Mouse (Mus musculus): ENCODE measurements around the gene Zdhhc19. TPM values are rescaled to one million over a fixed set of nuclear protein-coding genes. Genes with fewer than 3 reads are reported as not detected.
"Not testable (repeated sequence)": the region's sequence is repeated elsewhere in the genome, so short reads cannot be mapped to it uniquely, and the experiment has no call there.

Gene Zdhhc19
- total RNA-seq, 2 experiments from 2014 or later = not detected

DNA sequence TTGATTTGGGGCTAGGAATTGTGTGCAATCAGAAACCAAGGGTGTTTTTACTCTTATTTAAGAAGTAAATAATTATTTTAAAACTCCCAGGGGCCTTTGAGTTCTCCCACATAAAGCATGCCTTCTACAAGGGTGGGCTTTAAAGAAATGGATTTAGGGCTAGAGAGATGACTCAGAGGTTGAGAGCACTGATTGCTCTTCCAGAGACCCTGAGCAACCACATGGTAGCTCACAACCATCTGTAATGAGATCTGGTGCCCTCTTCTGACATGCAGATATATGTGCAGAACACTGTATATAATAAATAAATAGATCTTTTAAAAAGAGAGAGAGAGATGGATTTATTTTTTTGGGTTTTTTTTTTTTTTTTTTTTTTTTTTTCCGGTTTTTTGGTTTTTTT, 31.2 kb upstream of the Zdhhc19 start:
- TF ChIP-seq CTCF (IDR thresholded peaks at IDR 0.05) = peak; percentile 1; the same call in 1 of the 2 replicates
- Histone ChIP-seq H3K4me3 (no peak overlapping the region), H3K27ac (no peak overlapping the region)
- no peak for DNase-seq
- intact Hi-C loops (cut with DNase I) = no loop called here

GRCm38 (mm10) chr16:32468488-32468887, 27.6 kb upstream of the Zdhhc19 start:
- Histone ChIP-seq H3K27ac (no peak overlapping the region), H3K4me3 (no peak overlapping the region)
- DNase-seq = no peak
- no peak for TF ChIP-seq CTCF (IDR thresholded peaks at IDR 0.05)
- intact Hi-C loops (cut with DNase I) = no loop called here

DNA sequence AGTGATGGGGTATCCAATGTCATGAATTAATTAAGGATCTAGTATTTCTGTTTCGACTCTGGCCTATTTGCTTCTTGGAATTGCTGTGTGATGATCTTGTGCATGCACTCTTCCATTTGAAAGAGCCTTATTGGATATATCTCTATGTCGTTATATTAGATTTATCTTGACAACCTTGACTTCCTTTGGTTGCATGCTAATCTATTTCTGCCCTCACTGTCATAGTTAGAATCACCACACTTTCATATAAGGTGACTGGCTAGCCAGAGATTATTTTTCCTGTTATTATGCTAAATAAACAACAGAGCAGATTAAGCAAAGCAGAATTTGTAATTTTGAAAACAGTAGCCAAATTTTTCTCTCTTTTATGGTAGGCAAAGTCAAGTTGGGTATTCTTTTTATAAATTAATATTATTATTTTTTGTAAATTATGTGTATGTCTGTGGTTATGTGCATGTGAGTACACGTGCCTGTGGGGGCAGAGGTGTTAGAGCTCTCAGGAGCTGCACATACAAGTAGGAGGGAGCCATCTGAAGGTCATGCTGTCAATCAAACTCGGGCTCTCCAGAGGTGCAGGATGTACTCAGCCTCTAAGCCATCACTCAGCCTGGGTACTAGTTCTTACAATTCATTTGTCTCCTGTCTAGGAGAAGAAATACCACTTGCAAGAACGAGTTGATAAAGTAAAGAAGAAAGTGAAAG, 26.5 kb upstream of the Zdhhc19 start:
- TF ChIP-seq CTCF (IDR thresholded peaks at IDR 0.05) = no peak
- Histone ChIP-seq H3K4me3 (no peak overlapping the region), H3K27ac (no peak overlapping the region)
- DNase-seq = no peak
- intact Hi-C loops (cut with DNase I) = no loop called here

DNA sequence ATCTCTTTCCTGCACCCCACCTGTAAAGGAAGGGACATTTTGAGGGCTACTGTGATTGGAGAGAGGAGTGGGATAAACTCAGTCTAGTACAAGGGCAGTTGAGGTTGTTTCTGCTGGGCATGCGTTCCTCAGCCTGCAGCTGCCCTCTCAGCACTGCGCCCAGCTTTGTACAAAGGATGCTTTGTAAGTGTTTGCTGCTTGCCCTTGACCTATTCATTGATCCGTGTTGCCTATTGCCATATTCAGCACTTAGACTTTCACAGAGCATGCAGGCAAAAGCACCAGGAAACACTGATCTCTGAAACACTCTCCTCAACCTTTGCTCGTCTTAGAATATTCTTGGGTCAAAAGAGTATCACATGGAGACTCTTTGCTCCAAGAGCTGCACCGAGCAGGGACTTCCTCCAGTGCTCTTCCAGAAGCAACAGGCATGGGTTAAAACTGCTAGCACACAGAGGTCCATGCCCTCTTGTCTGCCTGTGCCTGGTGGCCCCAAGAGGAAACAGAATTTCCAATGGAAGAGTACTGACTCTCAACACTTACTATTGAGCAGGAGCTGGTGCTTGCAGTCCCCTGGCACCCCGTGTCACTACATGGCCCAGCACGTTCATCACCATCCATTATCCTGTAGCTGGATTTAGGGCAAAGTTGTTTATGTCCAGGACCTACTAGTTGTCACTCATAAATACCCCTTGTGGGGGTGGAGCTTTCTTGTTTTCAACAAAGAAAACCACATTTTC, 23.6 kb upstream of the Zdhhc19 start:
- Histone ChIP-seq H3K27ac (no peak overlapping the region), H3K4me3 (no peak overlapping the region)
- no peak for DNase-seq
- TF ChIP-seq CTCF (IDR thresholded peaks at IDR 0.05) = no peak
- intact Hi-C loops (cut with DNase I) = no loop called here

- H3K4me3 ChIP-seq = no peak overlapping the region
- no peak for DNase-seq
- no peak overlapping the region for H3K27ac ChIP-seq
- intact Hi-C loops (cut with DNase I) = no loop called here
- TF ChIP-seq CTCF (IDR thresholded peaks at IDR 0.05) = no peak
These were observed 18.8 kb upstream of the Zdhhc19 start for GRCm38 (mm10) chr16:32477315-32477714.

DNA sequence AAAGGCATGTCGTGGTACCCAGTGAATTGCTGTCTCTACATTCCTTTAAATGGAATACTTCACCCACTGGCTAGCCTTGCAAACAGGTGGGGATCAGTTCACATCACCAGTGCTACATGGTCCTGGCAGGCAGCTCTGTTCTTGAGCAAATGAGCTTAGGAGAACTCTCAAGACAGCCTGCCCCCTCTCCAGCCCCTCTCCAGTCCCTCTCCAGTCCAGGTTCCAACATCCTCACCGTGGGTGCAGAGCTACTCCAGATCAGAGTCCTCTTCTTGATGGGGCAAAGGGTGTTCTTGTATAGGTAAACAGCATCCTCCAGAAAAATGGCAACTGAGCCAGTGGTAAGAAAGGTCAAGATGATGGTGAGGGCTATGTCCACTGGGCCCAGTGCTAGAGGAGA, 16.6 kb upstream of the Zdhhc19 start:
- DNase-seq = no peak
- no peak for TF ChIP-seq CTCF (IDR thresholded peaks at IDR 0.05)
- Histone ChIP-seq H3K27ac (no peak overlapping the region), H3K4me3 (no peak overlapping the region)
- intact Hi-C loops (cut with DNase I) = no loop called here

DNA sequence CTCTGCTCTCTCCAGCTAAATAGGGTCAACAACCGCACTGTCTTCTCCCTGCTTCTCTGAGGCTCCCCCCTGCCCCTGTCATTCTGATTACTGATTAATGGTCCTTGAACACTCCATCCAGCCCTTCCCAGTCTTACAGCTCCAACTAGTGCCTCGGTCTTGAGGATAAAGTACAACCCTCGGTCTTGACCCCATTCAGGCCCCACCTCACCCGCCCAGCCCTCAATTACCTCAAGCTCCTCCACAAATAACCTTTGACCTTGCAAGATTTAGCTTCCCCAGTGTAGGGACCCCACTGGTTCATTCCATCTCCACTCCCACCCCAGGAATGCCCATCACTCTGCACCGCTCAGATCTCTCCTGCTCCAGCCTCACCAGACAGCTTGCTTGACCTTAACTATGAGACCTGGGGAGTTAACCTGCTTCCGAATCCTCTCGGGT, 11.6 kb upstream of the Zdhhc19 start:
- DNase-seq = no peak
- intact Hi-C loops (cut with DNase I) = no loop called here
- H3K27ac ChIP-seq = no peak overlapping the region
- TF ChIP-seq CTCF (IDR thresholded peaks at IDR 0.05) = no peak
- no peak overlapping the region for H3K4me3 ChIP-seq

DNA sequence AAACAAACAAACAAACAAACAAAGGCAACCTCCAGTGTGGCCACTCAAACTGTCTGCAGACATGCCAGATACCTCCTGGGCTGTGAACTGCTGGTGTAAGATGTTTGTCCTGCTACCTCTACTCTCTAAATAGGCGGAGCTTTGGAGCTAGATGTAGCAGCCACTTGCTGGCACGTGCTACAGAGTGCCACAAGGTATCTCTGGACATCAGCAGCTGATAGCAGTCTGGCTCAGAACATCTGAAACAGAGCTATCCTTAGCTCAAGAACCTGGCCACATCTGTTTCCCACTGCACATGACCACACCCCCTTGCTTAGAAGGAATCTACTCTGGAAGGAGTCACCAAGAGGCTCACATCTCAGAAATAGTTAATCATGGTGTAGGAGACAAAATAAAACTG, 10.9 kb upstream of the Zdhhc19 start:
- H3K4me3 ChIP-seq = no peak overlapping the region
- intact Hi-C loops (cut with DNase I) = no loop called here
- no peak for DNase-seq
- no peak overlapping the region for H3K27ac ChIP-seq
- TF ChIP-seq CTCF (IDR thresholded peaks at IDR 0.05) = no peak

GRCm38 (mm10) chr16:32486046-32486445, 10.0 kb upstream of the Zdhhc19 start:
- H3K4me3 ChIP-seq = no peak overlapping the region
- intact Hi-C loops (cut with DNase I) = no loop called here
- DNase-seq = no peak
- no peak overlapping the region for H3K27ac ChIP-seq
- no peak for TF ChIP-seq CTCF (IDR thresholded peaks at IDR 0.05)

DNA sequence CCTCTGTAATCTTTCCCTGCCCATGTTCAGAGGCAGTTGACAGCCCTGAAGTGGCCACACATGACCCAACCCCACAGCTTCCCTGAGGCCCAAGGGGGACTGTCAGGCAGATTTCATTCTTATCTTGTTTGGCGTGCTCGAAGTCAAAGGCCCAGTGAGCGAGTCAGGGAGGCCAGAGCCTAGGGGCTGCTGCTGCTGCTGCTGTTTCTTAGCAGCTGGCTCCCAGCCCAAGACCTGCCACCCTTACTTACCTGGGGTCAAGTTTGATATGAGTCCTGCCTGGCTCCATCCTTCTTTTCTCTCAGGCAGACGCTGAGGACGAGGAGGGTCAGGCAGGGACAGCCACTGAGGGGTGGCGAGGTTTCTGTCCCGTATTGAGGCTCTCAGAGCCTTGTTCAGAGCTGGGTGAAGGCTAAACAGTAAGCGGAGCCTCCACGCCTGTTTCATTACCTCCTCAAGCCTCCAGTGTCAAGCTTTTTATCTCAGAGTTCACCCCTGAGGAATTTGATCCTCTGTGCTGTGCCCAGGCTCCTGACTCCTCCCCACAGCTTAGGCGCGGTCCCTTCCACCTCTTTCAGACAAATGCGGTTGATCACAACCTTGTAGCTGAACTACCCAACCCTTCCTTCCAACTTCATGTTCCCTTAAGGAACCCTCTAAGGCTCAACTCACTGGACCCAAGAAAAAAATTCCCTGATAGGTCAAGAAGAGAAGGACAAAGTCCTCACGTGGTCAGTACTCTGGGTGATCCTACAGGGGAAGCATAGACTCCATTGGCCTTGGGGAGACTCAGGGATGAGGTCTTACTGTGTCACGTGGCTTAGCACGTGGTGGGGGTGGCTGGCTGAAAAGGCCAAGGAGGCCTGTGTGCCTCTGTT, 8.6 kb upstream of the Zdhhc19 start, which contains the start of gene Slc51a:
Gene Slc51a, minus strand, starts transcription at position 646 of the 878 bp plus-strand sequence.
- Histone ChIP-seq H3K27ac (no peak within 1 kb of the TSS), H3K4me3 (no peak within 1 kb of the TSS)
- intact Hi-C loops (cut with DNase I) = no loop called here
- no peak for DNase-seq
- TF ChIP-seq CTCF (IDR thresholded peaks at IDR 0.05) = no peak

DNA sequence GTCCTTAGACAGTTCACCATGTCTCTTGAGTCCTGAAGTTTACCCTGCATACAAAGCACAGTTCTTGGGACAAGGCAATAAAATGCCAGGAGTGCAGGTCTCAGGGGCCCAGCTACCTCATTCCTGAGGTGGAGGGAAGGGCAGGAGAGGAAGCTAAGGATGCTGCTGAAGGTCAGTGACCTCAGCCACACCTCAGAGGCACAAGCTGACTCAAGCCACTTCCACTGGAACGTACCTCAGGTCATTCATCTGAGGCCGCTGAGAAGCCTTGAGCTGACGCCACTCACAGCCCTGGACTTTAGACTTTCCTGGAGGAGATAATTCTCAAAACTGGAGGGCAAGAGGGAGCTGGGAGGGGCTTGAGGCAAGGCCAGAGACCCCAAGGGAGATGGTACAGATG, 7.1 kb upstream of the Zdhhc19 start:
- intact Hi-C loops (cut with DNase I) = no loop called here
- no peak overlapping the region for H3K4me3 ChIP-seq
- DNase-seq = no peak
- no peak overlapping the region for H3K27ac ChIP-seq
- TF ChIP-seq CTCF (IDR thresholded peaks at IDR 0.05) = no peak

GRCm38 (mm10) chr16:32494371-32494770, 1.7 kb upstream of the Zdhhc19 start:
- DNase-seq; intact Hi-C loops (cut with DNase I); H3K27ac ChIP-seq; H3K4me3 ChIP-seq: not testable (repeated sequence)

DNA sequence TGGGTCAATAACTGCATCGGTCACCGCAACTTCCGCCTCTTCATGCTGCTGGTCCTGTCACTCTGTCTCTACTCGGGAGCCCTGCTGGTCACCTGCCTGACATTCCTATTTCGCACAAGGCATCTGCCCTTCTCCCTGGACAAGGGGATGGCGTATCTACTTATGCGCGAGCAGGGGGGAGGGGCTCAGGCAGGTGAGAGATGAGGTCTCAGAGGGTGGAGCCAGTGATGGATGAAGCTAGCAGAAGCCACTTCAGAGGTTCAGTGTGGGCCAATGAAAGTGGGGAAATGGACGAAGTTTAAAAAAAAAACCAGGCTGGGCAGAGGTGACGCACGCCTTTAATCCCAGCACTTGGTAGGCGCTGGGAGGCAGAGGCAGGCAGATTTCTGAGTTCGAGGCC, 2.9 kb downstream of the Zdhhc19 start:
- TF ChIP-seq CTCF (IDR thresholded peaks at IDR 0.05) = no peak
- Histone ChIP-seq H3K4me3 (no peak overlapping the region), H3K27ac (no peak overlapping the region)
- no peak for DNase-seq
- intact Hi-C loops (cut with DNase I) = loop anchor here (2.0 kb wide), 1 partner anchor 384 kb away; no protein-coding TSS in a partner anchor
